Comparison of ENCODE assay signal across 15 mouse cellular contexts in genomic region chr11:34144421-34144820, GRCm38 (mm10). TPM values are rescaled to one million over a fixed set of nuclear protein-coding genes. Genes with fewer than 3 reads are reported as not detected.
A peak's percentile ranks its signal among the peaks of the same experiment; 100 is the strongest.
DNase-seq lines count a peak whose midpoint lies in the region.
"Had no signal": no experiment of that assay in that cellular context is flagged by ENCODE, and none has a peak within 500 bp of the region (broad histone marks: within the 10 kb centered on the region; RNA-seq: fewer than 3 reads in every experiment).

No protein-coding gene starts in this region.

- intact Hi-C loops in left cerebral cortex, postnatal 4 days (cut with DNase I) = loop anchor here (10.0 kb wide), 2 partner anchors 670 to 1980 kb away; no protein-coding TSS in a partner anchor

- DNase-seq in left cerebral cortex, postnatal 4 days = peak; percentile 33
- no peak for DNase-seq in left cerebral cortex, adult 8-10 months (ENCODE audit: low spot score in 2 of 2)
- DNase-seq in cerebellum, adult 8-10 months = peak; percentile 41
- peak; percentile 28 to 79 for DNase-seq in layer of hippocampus, adult 18-20 months (ENCODE audit: low spot score in 2 of 2)
- DNase-seq in heart, adult 8-10 months (ENCODE audit: low spot score) = no peak
- no peak for DNase-seq in kidney, postnatal 25 days
- DNase-seq in right cerebral cortex, postnatal 10 days (ENCODE audit: low spot score in 2 of 2) = no peak
- DNase-seq: adrenal gland, adult 8-10 months; kidney, adult 11 months; kidney, postnatal 4 days; lung, embryonic 14.5 days; right cerebral cortex, postnatal 14 days had no signal

RNA-seq across cellular contexts. Expression of gene 4930469K13Rik, which starts 46.1 kb away (rescaled TPM):
- not detected for total RNA-seq in left cerebral cortex, postnatal 4 days (2021)
- total RNA-seq in left cerebral cortex, adult 8-10 months (2022) = not detected
- total RNA-seq in layer of hippocampus, adult 18-20 months (2021) = not detected
- total RNA-seq in heart, adult 8-10 months (2022) = not detected
- total RNA-seq: adrenal gland, adult 8-10 months; G1E; left cerebral cortex, postnatal 25 days; liver, adult 2 months had no signal

Comparison
In these comparisons a context has a peak if more than half of its experiments do, and no peak if none do; other contexts are left out.
1. DNase-seq: peak in left cerebral cortex, postnatal 4 days (single experiment), cerebellum, adult 8-10 months (single experiment) and layer of hippocampus, adult 18-20 months (2 of 2); none in left cerebral cortex, adult 8-10 months (0 of 2), heart, adult 8-10 months (single experiment), kidney, postnatal 25 days (0 of 2) and right cerebral cortex, postnatal 10 days (0 of 2).